Mouse (Mus musculus): ENCODE results near the gene Camk2b.

GRCm38 (mm10) chr11:5994212-5994611, 72.0 kb downstream of the Camk2b start:
- TF ChIP-seq CTCF (conservative IDR thresholded peaks at IDR 0.05; ENCODE audit: insufficient read depth, insufficient read length, low read depth, low read length): no peak
- no peak for TF ChIP-seq POLR2A (IDR thresholded peaks at IDR 0.05; ENCODE audit: low read depth, low read length)
